Mouse (Mus musculus) cerebellum, postnatal 10 days (tissue): ENCODE measurements around the gene Krtap1-4.
"Not testable (repeated sequence)": the region's sequence is repeated elsewhere in the genome, so short reads cannot be mapped to it uniquely, and the experiment has no call there.

Experiments used
- DNase-seq, 2 experiments: peaks; one replicate each; pipeline ENCODE4 v3.0.0; 2021; ENCODE audit warnings: mixed read lengths in 2 of 2

Krtap1-4 gene

GRCm38 (mm10) chr11:99583245-99583704, at the start of gene Krtap1-4:
Krtap1-4 (minus strand) TSS chr11:99583654.
- DNase-seq = no peak

GRCm38 (mm10) chr11:99630890-99631289, 47.4 kb upstream of the Krtap1-4 start:
- no peak for DNase-seq

GRCm38 (mm10) chr11:99628138-99628537, 44.7 kb upstream of the Krtap1-4 start, which contains the start of gene Krtap4-1:
Krtap4-1 (minus strand) TSS chr11:99628238.
- no peak for DNase-seq

- DNase-seq = no peak
These were observed 36.9 kb upstream of the Krtap1-4 start, which contains the start of gene Gm11562 for GRCm38 (mm10) chr11:99620335-99620734. Gm11562 (minus strand) TSS chr11:99620435.

GRCm38 (mm10) chr11:99614796-99615363, 31.4 kb upstream of the Krtap1-4 start, which contains the start of gene Krtap2-4:
Krtap2-4 (minus strand) TSS chr11:99614846.
- DNase-seq = no peak

GRCm38 (mm10) chr11:99610089-99610488, 26.6 kb upstream of the Krtap1-4 start, which contains the start of gene Gm11937:
Gm11937 (minus strand) TSS chr11:99610189.
- DNase-seq = not testable (repeated sequence)

GRCm38 (mm10) chr11:99609126-99609525, 25.7 kb upstream of the Krtap1-4 start:
- DNase-seq = peak; percentile 13 to 17

- not testable (repeated sequence) for DNase-seq
These were observed 19.8 kb upstream of the Krtap1-4 start, which contains the start of gene Gm11938 for GRCm38 (mm10) chr11:99603208-99603607. Gm11938 (minus strand) TSS chr11:99603308.

GRCm38 (mm10) chr11:99597742-99598141, 14.3 kb upstream of the Krtap1-4 start, which contains the start of gene Krtap9-3:
Krtap9-3 (minus strand) TSS chr11:99598105.
- DNase-seq = not testable (repeated sequence)

GRCm38 (mm10) chr11:99590981-99591380, 7.5 kb upstream of the Krtap1-4 start, which contains the start of gene Krtap1-3:
Krtap1-3 (minus strand) TSS chr11:99591339.
- DNase-seq = no peak

- no peak for DNase-seq
These were observed 1.6 kb upstream of the Krtap1-4 start for GRCm38 (mm10) chr11:99585096-99585495.

GRCm38 (mm10) chr11:99581564-99581963, 1.9 kb downstream of the Krtap1-4 start:
- no peak for DNase-seq

- no peak for DNase-seq
These were observed 2.4 kb downstream of the Krtap1-4 start for GRCm38 (mm10) chr11:99581051-99581450.

GRCm38 (mm10) chr11:99580636-99581035, 2.8 kb downstream of the Krtap1-4 start, which contains the start of gene Krtap1-5:
Krtap1-5 (minus strand) TSS chr11:99581016.
- DNase-seq = no peak

GRCm38 (mm10) chr11:99574106-99574505, 9.3 kb downstream of the Krtap1-4 start:
- DNase-seq = peak; percentile 90

- DNase-seq = no peak
These were observed 10.3 kb downstream of the Krtap1-4 start for GRCm38 (mm10) chr11:99573164-99573563.

- DNase-seq = no peak
These were observed 16.9 kb downstream of the Krtap1-4 start, which contains the start of gene Krtap3-1 for GRCm38 (mm10) chr11:99566530-99566929. Krtap3-1 (minus strand) TSS chr11:99566630.

GRCm38 (mm10) chr11:99562580-99562979, 20.9 kb downstream of the Krtap1-4 start:
- DNase-seq = no peak

GRCm38 (mm10) chr11:99559366-99559765, 24.1 kb downstream of the Krtap1-4 start, which contains the start of gene Gm11939:
Gm11939 (minus strand) TSS chr11:99559466.
- no peak for DNase-seq

GRCm38 (mm10) chr11:99557976-99558745, 25.3 kb downstream of the Krtap1-4 start:
- DNase-seq = no peak

- DNase-seq = no peak
These were observed 26.7 kb downstream of the Krtap1-4 start, which contains the start of gene Krtap3-2 for GRCm38 (mm10) chr11:99556753-99557152. Krtap3-2 (minus strand) TSS chr11:99556853.

GRCm38 (mm10) chr11:99556195-99556594, 27.3 kb downstream of the Krtap1-4 start:
- no peak for DNase-seq

GRCm38 (mm10) chr11:99550765-99551164, 32.7 kb downstream of the Krtap1-4 start, which contains the start of gene Krtap3-3:
Krtap3-3 (minus strand) TSS chr11:99550865.
- no peak for DNase-seq
